Mouse (Mus musculus): ENCODE data around the gene Axl. TPM values are rescaled to one million over a fixed set of nuclear protein-coding genes. Genes with fewer than 3 reads are reported as not detected.

Axl gene
- total and polyA plus RNA-seq, 2 experiments from 2014 or later = 16.1 to 17.7 TPM

DNA sequence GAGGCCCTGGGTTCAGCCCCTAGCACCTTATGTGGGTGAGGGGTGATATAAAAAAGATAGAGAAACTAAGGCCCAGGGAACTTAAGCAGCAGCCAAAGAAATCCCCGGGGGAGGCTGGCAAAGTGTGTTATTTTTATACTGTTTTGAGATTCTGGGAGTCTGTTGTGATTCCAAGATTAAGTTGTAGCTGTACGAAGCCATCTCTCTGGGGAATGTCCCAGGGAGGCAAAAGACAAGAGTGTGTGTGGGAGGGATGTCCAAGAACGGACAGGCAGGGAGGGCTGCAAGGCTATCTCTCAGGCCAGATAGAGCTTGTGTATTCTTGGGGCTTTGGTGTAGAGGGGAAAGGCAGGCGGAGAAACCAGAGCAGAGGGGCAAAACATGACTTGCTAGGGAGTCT, 16.3 kb upstream of the Axl start:
- Histone ChIP-seq H3K9me3 (ENCODE audit: low read length) (no peaks in the 10 kb centered on the region), H3K4me1 (ENCODE audit: insufficient read depth) (peaks cover 3% of the 10 kb centered on the region; the same call in 1 of the 2 replicates), H3K9ac (no peak overlapping the region), H3K27ac (ENCODE audit: low read depth, low read length) (no peak overlapping the region), H3K27me3 (ENCODE audit: insufficient read depth, low read length) (no peaks in the 10 kb centered on the region), H3K4me2 (ENCODE audit: low read depth) (no peak overlapping the region), H3K4me3 (ENCODE audit: low read depth, low read length) (no peak overlapping the region), H3K36me3 (ENCODE audit: insufficient read depth) (no peaks in the 10 kb centered on the region)
- DNase-seq = no peak
- no peak for ATAC-seq
- no peak for TF ChIP-seq CTCF (IDR thresholded peaks at IDR 0.05; ENCODE audit: low read depth)
- 76% methylated on average over 4 of the region's 4 CpGs for WGBS

- WGBS = 80% methylated on average over 13 of the region's 13 CpGs
- Histone ChIP-seq H3K4me3 (ENCODE audit: low read depth, low read length) (no peak overlapping the region), H3K27ac (ENCODE audit: low read depth, low read length) (no peak overlapping the region), H3K4me1 (ENCODE audit: insufficient read depth) (peaks cover 3% of the 10 kb centered on the region; the same call in 1 of the 2 replicates), H3K9me3 (ENCODE audit: low read length) (no peaks in the 10 kb centered on the region), H3K27me3 (ENCODE audit: insufficient read depth, low read length) (no peaks in the 10 kb centered on the region), H3K4me2 (ENCODE audit: low read depth) (no peak overlapping the region), H3K36me3 (ENCODE audit: insufficient read depth) (no peaks in the 10 kb centered on the region), H3K9ac (no peak overlapping the region)
- TF ChIP-seq CTCF (IDR thresholded peaks at IDR 0.05; ENCODE audit: low read depth) = no peak
- ATAC-seq (no peak), DNase-seq (no peak)
These were observed 15.0 kb upstream of the Axl start for GRCm38 (mm10) chr7:25803460-25803859.

GRCm38 (mm10) chr7:25802241-25803125, 14.0 kb upstream of the Axl start:
- TF ChIP-seq CTCF (IDR thresholded peaks at IDR 0.05; ENCODE audit: low read depth) = no peak
- Histone ChIP-seq H3K9ac (no peak overlapping the region), H3K4me3 (ENCODE audit: low read depth, low read length) (no peak overlapping the region), H3K36me3 (ENCODE audit: insufficient read depth) (no peaks in the 10 kb centered on the region), H3K9me3 (ENCODE audit: low read length) (no peaks in the 10 kb centered on the region), H3K27me3 (ENCODE audit: insufficient read depth, low read length) (no peaks in the 10 kb centered on the region), H3K4me2 (ENCODE audit: low read depth) (no peak overlapping the region), H3K27ac (ENCODE audit: low read depth, low read length) (no peak overlapping the region), H3K4me1 (ENCODE audit: insufficient read depth) (peaks cover 3% of the 10 kb centered on the region; the same call in 1 of the 2 replicates)
- DNase-seq (no peak), ATAC-seq (no peak)
- 36% methylated on average over 24 of the region's 24 CpGs for WGBS

DNA sequence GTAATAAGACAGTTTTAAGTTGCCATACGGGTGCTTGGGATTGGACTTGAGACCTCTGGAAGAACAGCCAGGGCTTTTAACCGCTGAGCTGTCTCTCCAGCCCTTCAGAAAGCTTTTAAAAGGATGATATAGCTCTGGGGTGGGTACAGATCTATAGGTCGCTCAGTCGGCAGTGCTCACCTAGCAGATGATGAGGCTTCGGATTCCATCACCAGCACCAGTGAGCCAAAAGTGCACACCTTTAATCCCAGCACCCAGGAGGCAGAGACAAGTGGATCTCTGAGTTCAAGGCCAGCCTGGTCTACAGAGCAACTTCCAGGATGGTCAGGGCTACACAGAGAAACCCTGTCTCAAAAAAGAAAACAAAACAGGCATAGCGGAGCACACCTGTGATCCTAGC, 12.5 kb upstream of the Axl start:
- WGBS = 91% methylated on average over 6 of the region's 6 CpGs
- ATAC-seq = no peak
- Histone ChIP-seq H3K4me2 (ENCODE audit: low read depth) (no peak overlapping the region), H3K9ac (no peak overlapping the region), H3K4me1 (ENCODE audit: insufficient read depth) (peaks cover 3% of the 10 kb centered on the region; the same call in 1 of the 2 replicates), H3K9me3 (ENCODE audit: low read length) (no peaks in the 10 kb centered on the region), H3K4me3 (ENCODE audit: low read depth, low read length) (no peak overlapping the region), H3K36me3 (ENCODE audit: insufficient read depth) (no peaks in the 10 kb centered on the region), H3K27me3 (ENCODE audit: insufficient read depth, low read length) (no peaks in the 10 kb centered on the region), H3K27ac (ENCODE audit: low read depth, low read length) (no peak overlapping the region)
- no peak for TF ChIP-seq CTCF (IDR thresholded peaks at IDR 0.05; ENCODE audit: low read depth)
- no peak for DNase-seq

- DNase-seq = no peak
- Histone ChIP-seq H3K36me3 (ENCODE audit: insufficient read depth) (no peaks in the 10 kb centered on the region), H3K4me1 (ENCODE audit: insufficient read depth) (no peaks in the 10 kb centered on the region), H3K9ac (no peak overlapping the region), H3K4me2 (ENCODE audit: low read depth) (no peak overlapping the region), H3K27ac (ENCODE audit: low read depth, low read length) (no peak overlapping the region), H3K9me3 (ENCODE audit: low read length) (no peaks in the 10 kb centered on the region), H3K27me3 (ENCODE audit: insufficient read depth, low read length) (no peaks in the 10 kb centered on the region), H3K4me3 (ENCODE audit: low read depth, low read length) (no peak overlapping the region)
- no peak for TF ChIP-seq CTCF (IDR thresholded peaks at IDR 0.05; ENCODE audit: low read depth)
- ATAC-seq = no peak
- whole genome bisulfite sequencing = 86% methylated on average over 1 of the region's 1 CpGs
These were observed 10.9 kb upstream of the Axl start for GRCm38 (mm10) chr7:25799369-25799768.

DNA sequence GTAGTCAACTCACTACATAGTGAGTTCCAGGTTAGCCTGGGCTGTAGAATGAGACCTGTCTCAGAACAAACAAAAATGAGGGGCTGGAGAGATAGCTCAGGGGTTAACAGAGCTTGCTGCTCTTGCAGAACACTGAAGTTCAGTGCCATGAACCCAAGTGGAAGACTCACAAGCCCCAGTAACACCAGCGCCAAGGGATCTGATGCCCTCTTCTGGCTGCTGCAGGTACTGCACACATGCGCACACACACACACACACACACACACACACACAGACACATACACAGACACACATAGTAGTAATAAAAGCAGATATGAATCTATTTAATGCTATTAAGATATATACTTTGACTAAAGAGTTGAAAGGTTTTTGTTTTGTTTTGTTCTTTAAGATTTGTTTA, 10.0 kb upstream of the Axl start:
- ATAC-seq = no peak
- Histone ChIP-seq H3K27me3 (ENCODE audit: insufficient read depth, low read length) (no peaks in the 10 kb centered on the region), H3K9me3 (ENCODE audit: low read length) (no peaks in the 10 kb centered on the region), H3K4me2 (ENCODE audit: low read depth) (no peak overlapping the region), H3K4me3 (ENCODE audit: low read depth, low read length) (no peak overlapping the region), H3K36me3 (ENCODE audit: insufficient read depth) (no peaks in the 10 kb centered on the region), H3K27ac (ENCODE audit: low read depth, low read length) (no peak overlapping the region), H3K4me1 (ENCODE audit: insufficient read depth) (no peaks in the 10 kb centered on the region), H3K9ac (no peak overlapping the region)
- no peak for TF ChIP-seq CTCF (IDR thresholded peaks at IDR 0.05; ENCODE audit: low read depth)
- 80% methylated on average over 2 of the region's 2 CpGs for WGBS
- DNase-seq = no peak

DNA sequence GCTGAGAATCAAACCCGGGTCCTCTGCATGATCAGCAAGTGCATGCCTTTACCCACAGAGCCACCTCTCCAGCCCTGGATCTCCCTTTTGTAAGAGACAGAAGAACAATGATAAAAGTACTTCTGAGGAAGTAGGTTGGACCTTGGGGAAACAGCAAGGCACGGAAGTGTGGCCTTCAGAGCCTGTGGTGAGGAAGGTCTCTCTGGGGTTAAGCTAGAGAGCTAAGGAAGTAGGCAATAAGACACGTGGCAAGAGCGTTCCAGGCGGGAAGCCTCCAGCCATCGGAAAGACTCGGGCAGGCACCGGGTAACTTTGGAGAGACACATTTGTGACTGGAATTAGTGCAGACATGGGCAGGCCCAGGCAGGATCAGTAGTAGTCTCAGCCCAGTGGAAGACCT, 6.3 kb upstream of the Axl start:
- ATAC-seq (no peak), DNase-seq (no peak)
- no peaks in the 10 kb centered on the region for H3K36me3 ChIP-seq (ENCODE audit: insufficient read depth)
- H3K9ac ChIP-seq = no peak overlapping the region
- H3K4me1 ChIP-seq (ENCODE audit: insufficient read depth) = no peaks in the 10 kb centered on the region
- 88% methylated on average over 8 of the region's 8 CpGs for WGBS
- no peaks in the 10 kb centered on the region for H3K9me3 ChIP-seq (ENCODE audit: low read length)
- H3K4me2 ChIP-seq (ENCODE audit: low read depth) = no peak overlapping the region
- no peak overlapping the region for H3K27ac ChIP-seq (ENCODE audit: low read depth, low read length)
- H3K27me3 ChIP-seq (ENCODE audit: insufficient read depth, low read length) = no peaks in the 10 kb centered on the region
- no peak overlapping the region for H3K4me3 ChIP-seq (ENCODE audit: low read depth, low read length)
- TF ChIP-seq CTCF (IDR thresholded peaks at IDR 0.05; ENCODE audit: low read depth) = no peak

Measured in forebrain, postnatal 0 days (tissue).